Mouse (Mus musculus) stomach, embryonic 15.5 days (tissue): ENCODE measurements around the gene Hoxa13. TPM values are rescaled to one million over a fixed set of nuclear protein-coding genes. Genes with fewer than 3 reads are reported as not detected.

Source experiments
- microRNA counts: library from miRNA; unstranded; fragments of <30 nt; microRNA quantifications from one replicate; lab custom pipeline; 2016
- microRNA-seq: library from miRNA; unstranded; fragments of <30 nt; microRNA quantifications from one replicate; pipeline ENCODE4, GENCODE M21; 2016
- polyA plus RNA-seq: library from polyadenylated mRNA; unstranded; fragments of >200 nt; fragmentation: Nextera tagmentation; extraction: Ambion mirVana; gene quantifications from 2 replicates; pipeline ENCODE4 v1.2.1, GENCODE M21; 2015

The Hoxa13 gene
- polyA plus RNA-seq, 1 experiment from 2014 or later: not detected

MicroRNAs within 50 kb of the gene (microRNA counts, 519-probe panel; counts per million panel counts)
- 2,244 counts per million, percentile 38 among the panel's probes with 10 or more counts for microRNA mmu-miR-196b (lab: Ali Mortazavi, UCI)

Small RNAs within 50 kb of the gene (microRNA-seq; reads per million reads assigned to microRNA genes)
- gene Mir196b: 595 reads per million, percentile 70 among the genes with 10 or more reads in this experiment

Other genes with a start within 250 kb of the Hoxa13 start
- 42.1 and 45.7 TPM in 2 replicates for gene Skap2, start 248.3 kb downstream of the Hoxa13 start, polyA plus RNA-seq
- 1.3 and 2.2 TPM in 2 replicates for gene Hoxa1, start 102.6 kb downstream of the Hoxa13 start, polyA plus RNA-seq
- gene Hoxa2, start 96.0 kb downstream of the Hoxa13 start, polyA plus RNA-seq: 8.8 and 12.2 TPM in 2 replicates
- gene 5730596B20Rik, start 83.4 kb downstream of the Hoxa13 start, polyA plus RNA-seq: 2.6 and 3.1 TPM in 2 replicates
- 4.4 and 5.3 TPM in 2 replicates for gene Hoxa4, start 69.1 kb downstream of the Hoxa13 start, polyA plus RNA-seq
- 19.8 and 20.2 TPM in 2 replicates for gene Hoxa5, start 56.3 kb downstream of the Hoxa13 start, polyA plus RNA-seq
- 1.7 and 1.9 TPM in 2 replicates for gene Hoxa6, start 52.2 kb downstream of the Hoxa13 start, polyA plus RNA-seq
- 8.0 and 9.6 TPM in 2 replicates for gene Hoxa3, start 47.5 kb downstream of the Hoxa13 start, polyA plus RNA-seq
- gene Gm28308, start 47.5 kb downstream of the Hoxa13 start, polyA plus RNA-seq: not detected in 2 replicates
- 7.6 and 12.1 TPM in 2 replicates for gene Hoxa7, start 39.0 kb downstream of the Hoxa13 start, polyA plus RNA-seq
- 0.49 and 1.9 TPM in 2 replicates for gene Hoxa9, start 29.8 kb downstream of the Hoxa13 start, polyA plus RNA-seq
- gene Hoxa10, start 20.0 kb downstream of the Hoxa13 start, polyA plus RNA-seq: 1.3 and 2.7 TPM in 2 replicates
- gene Hoxa11, start 15.1 kb downstream of the Hoxa13 start, polyA plus RNA-seq: 0.18 and 0.59 TPM in 2 replicates
- gene Evx1, start 52.6 kb upstream of the Hoxa13 start, polyA plus RNA-seq: 0.05 TPM in 1 of 2 replicates, not detected in the other